Mouse (Mus musculus): ENCODE data around the gene Rpl31. TPM values are rescaled to one million over a fixed set of nuclear protein-coding genes. Genes with fewer than 3 reads are reported as not detected.
A peak's percentile ranks its signal among the peaks of the same experiment; 100 is the strongest.

Gene Rpl31
- total and polyA plus RNA-seq, 2 experiments from 2014 or later = 273 to 367 TPM

DNA sequence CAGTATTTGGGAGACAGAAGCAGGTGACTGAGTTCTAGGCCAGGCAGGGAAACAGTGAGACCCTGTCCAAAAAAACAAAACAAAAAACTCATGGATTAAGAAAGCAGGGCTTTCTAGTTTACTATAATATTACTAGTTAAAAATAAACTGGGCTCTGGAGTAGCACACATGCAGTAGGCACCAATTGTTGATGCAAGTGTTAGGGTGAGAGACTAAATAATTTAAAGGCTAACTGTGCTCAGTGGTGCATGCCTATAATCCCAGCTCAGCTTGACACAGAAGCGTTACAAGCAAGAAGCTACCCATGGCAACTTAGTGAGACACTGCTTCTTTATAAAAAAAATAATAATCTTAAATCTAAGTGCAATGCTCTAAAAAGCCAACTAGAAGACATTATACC, 10.9 kb downstream of the Rpl31 start:
- DNase-seq (ENCODE audit: low spot score) = no peak
- Histone ChIP-seq H3K27ac (ENCODE audit: low read depth, low read length) (no peak overlapping the region), H3K4me1 (ENCODE audit: insufficient read depth, low read length) (no peaks in the 10 kb centered on the region), H3K27me3 (ENCODE audit: insufficient read depth, low read length) (no peaks in the 10 kb centered on the region), H3K9me3 (ENCODE audit: low read length) (no peaks in the 10 kb centered on the region), H3K36me3 (ENCODE audit: insufficient read depth, low read length) (peaks cover 26% of the 10 kb centered on the region; the same call in 1 of the 2 replicates), H3K4me2 (ENCODE audit: low read depth, low read length, poor library complexity, severe bottlenecking) (no peak overlapping the region), H3K4me3 (ENCODE audit: low read depth, low read length) (no peak overlapping the region), H3K9ac (replicated peaks; ENCODE audit: low read length, poor library complexity, severe bottlenecking) (no peak overlapping the region)
- TF ChIP-seq CTCF (IDR thresholded peaks at IDR 0.05) = no peak
- ATAC-seq (ENCODE audit: low FRiP score) = no peak
- 41% methylated on average over 1 of the region's 1 CpGs for WGBS

- Histone ChIP-seq H3K27me3 (ENCODE audit: insufficient read depth, low read length) (no peaks in the 10 kb centered on the region), H3K4me1 (ENCODE audit: insufficient read depth, low read length) (no peaks in the 10 kb centered on the region), H3K4me2 (ENCODE audit: low read depth, low read length, poor library complexity, severe bottlenecking) (no peak overlapping the region), H3K27ac (ENCODE audit: low read depth, low read length) (no peak overlapping the region), H3K9me3 (ENCODE audit: low read length) (no peaks in the 10 kb centered on the region), H3K4me3 (ENCODE audit: low read depth, low read length) (no peak overlapping the region), H3K9ac (replicated peaks; ENCODE audit: low read length, poor library complexity, severe bottlenecking) (peak overlapping the region; percentile 24; the same call in 1 of the 2 replicates), H3K36me3 (ENCODE audit: insufficient read depth, low read length) (peaks cover 29% of the 10 kb centered on the region; the same call in 1 of the 2 replicates)
- WGBS = 68% methylated on average over 5 of the region's 5 CpGs
- DNase-seq (ENCODE audit: low spot score) (no peak), ATAC-seq (ENCODE audit: low FRiP score) (no peak)
- no peak for TF ChIP-seq CTCF (IDR thresholded peaks at IDR 0.05)
Observed at GRCm38 (mm10) chr1:39379021-39379420, 11.4 kb downstream of the Rpl31 start.

DNA sequence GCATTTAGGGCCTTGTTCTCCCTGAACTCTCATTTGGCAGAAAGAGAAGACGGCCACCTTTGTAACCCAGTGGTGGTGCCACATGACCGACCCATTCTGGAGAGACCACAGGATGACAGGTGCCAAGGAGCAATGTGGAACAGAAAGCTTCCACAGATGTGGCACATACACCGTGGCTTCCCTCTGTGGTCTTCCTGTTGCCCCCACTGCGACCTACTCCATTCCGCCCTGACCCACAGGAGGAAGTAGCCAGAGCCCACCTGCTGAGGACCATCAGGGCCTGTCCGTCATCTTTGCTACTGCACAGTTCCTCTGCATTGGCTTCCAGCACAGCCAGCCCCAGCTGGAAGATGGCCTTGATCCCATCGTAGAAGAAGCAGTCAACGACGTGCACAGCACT, 13.4 kb downstream of the Rpl31 start:
- Histone ChIP-seq H3K27me3 (ENCODE audit: insufficient read depth, low read length) (no peaks in the 10 kb centered on the region), H3K4me1 (ENCODE audit: insufficient read depth, low read length) (no peaks in the 10 kb centered on the region), H3K9me3 (ENCODE audit: low read length) (no peaks in the 10 kb centered on the region), H3K36me3 (ENCODE audit: insufficient read depth, low read length) (peaks cover 38% of the 10 kb centered on the region), H3K4me3 (ENCODE audit: low read depth, low read length) (no peak overlapping the region), H3K9ac (replicated peaks; ENCODE audit: low read length, poor library complexity, severe bottlenecking) (no peak overlapping the region), H3K27ac (ENCODE audit: low read depth, low read length) (no peak overlapping the region), H3K4me2 (ENCODE audit: low read depth, low read length, poor library complexity, severe bottlenecking) (no peak overlapping the region)
- ATAC-seq (ENCODE audit: low FRiP score) (no peak), DNase-seq (ENCODE audit: low spot score) (no peak)
- WGBS = 81% methylated on average over 9 of the region's 9 CpGs
- no peak for TF ChIP-seq CTCF (IDR thresholded peaks at IDR 0.05)

- no peak for DNase-seq (ENCODE audit: low spot score)
- no peaks in the 10 kb centered on the region for H3K9me3 ChIP-seq (ENCODE audit: low read length)
- 88% methylated on average over 9 of the region's 9 CpGs for WGBS
- no peak for TF ChIP-seq CTCF (IDR thresholded peaks at IDR 0.05)
- H3K9ac ChIP-seq (replicated peaks; ENCODE audit: low read length, poor library complexity, severe bottlenecking) = no peak overlapping the region
- H3K4me1 ChIP-seq (ENCODE audit: insufficient read depth, low read length) = no peaks in the 10 kb centered on the region
- H3K4me3 ChIP-seq (ENCODE audit: low read depth, low read length) = no peak overlapping the region
- no peak overlapping the region for H3K4me2 ChIP-seq (ENCODE audit: low read depth, low read length, poor library complexity, severe bottlenecking)
- H3K36me3 ChIP-seq (ENCODE audit: insufficient read depth, low read length) = peaks cover 18% of the 10 kb centered on the region
- no peak for ATAC-seq (ENCODE audit: low FRiP score)
- no peak overlapping the region for H3K27ac ChIP-seq (ENCODE audit: low read depth, low read length)
- no peaks in the 10 kb centered on the region for H3K27me3 ChIP-seq (ENCODE audit: insufficient read depth, low read length)
Observed at GRCm38 (mm10) chr1:39384914-39385313, 17.3 kb downstream of the Rpl31 start.

DNA sequence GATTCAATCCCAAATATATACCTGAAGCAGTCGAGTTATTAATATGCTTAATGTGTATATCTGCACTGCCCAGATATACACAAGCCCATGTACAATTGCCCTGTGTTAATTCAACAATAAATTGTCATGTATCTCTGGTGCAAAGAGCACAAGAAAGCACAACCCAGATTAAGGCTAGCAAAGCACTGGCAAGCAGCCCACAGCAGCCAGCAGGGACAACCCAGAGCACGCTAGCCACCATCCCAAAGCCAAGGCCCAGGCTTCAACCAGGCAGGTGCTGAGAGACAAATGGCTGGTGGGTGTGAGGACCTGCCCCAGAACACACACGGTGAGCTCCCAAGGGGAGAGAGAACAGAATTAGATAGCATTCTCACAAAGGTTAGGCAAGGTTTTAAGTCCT, 18.8 kb downstream of the Rpl31 start:
- WGBS = 87% methylated on average over 3 of the region's 3 CpGs
- TF ChIP-seq CTCF (IDR thresholded peaks at IDR 0.05) = no peak
- Histone ChIP-seq H3K27me3 (ENCODE audit: insufficient read depth, low read length) (no peaks in the 10 kb centered on the region), H3K4me3 (ENCODE audit: low read depth, low read length) (no peak overlapping the region), H3K36me3 (ENCODE audit: insufficient read depth, low read length) (peaks cover 14% of the 10 kb centered on the region), H3K27ac (ENCODE audit: low read depth, low read length) (no peak overlapping the region), H3K9me3 (ENCODE audit: low read length) (no peaks in the 10 kb centered on the region), H3K4me1 (ENCODE audit: insufficient read depth, low read length) (no peaks in the 10 kb centered on the region), H3K9ac (replicated peaks; ENCODE audit: low read length, poor library complexity, severe bottlenecking) (no peak overlapping the region), H3K4me2 (ENCODE audit: low read depth, low read length, poor library complexity, severe bottlenecking) (no peak overlapping the region)
- DNase-seq (ENCODE audit: low spot score) (no peak), ATAC-seq (ENCODE audit: low FRiP score) (no peak)

DNA sequence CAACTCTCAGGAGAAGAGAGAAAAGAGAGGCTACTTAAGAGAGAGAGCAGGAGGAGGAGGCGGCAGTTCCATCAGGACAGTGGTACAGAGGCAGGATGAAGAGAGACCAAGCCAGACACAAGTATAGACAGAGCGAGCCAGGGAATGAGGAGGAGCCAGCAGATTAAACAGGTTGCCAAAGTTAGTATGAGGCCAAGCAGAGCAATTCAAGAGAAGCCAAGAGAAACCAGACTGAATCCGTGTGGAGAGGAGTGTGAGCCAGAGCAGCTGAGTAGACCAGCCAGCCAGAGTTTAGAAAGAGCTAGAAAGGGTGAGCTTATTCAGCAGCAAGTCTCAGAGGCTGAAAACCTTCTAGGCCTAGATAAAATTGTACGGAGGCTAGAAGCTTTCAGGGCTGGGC, 19.9 kb downstream of the Rpl31 start:
- H3K9ac ChIP-seq (replicated peaks; ENCODE audit: low read length, poor library complexity, severe bottlenecking) = no peak overlapping the region
- ATAC-seq (ENCODE audit: low FRiP score) (no peak), DNase-seq (ENCODE audit: low spot score) (peak; percentile 57)
- H3K9me3 ChIP-seq (ENCODE audit: low read length) = no peaks in the 10 kb centered on the region
- peaks cover 14% of the 10 kb centered on the region for H3K36me3 ChIP-seq (ENCODE audit: insufficient read depth, low read length)
- 76% methylated on average over 4 of the region's 4 CpGs for WGBS
- no peak overlapping the region for H3K4me2 ChIP-seq (ENCODE audit: low read depth, low read length, poor library complexity, severe bottlenecking)
- no peak for TF ChIP-seq CTCF (IDR thresholded peaks at IDR 0.05)
- no peak overlapping the region for H3K27ac ChIP-seq (ENCODE audit: low read depth, low read length)
- H3K27me3 ChIP-seq (ENCODE audit: insufficient read depth, low read length) = no peaks in the 10 kb centered on the region
- H3K4me3 ChIP-seq (ENCODE audit: low read depth, low read length) = no peak overlapping the region
- no peaks in the 10 kb centered on the region for H3K4me1 ChIP-seq (ENCODE audit: insufficient read depth, low read length)

Data from midbrain, postnatal 0 days (tissue).